Mouse (Mus musculus) midbrain, embryonic 11.5 days (tissue): Measurements from ENCODE around the gene Scin. TPM values are rescaled to one million over a fixed set of nuclear protein-coding genes. Genes with fewer than 3 reads are reported as not detected.
A peak's percentile ranks its signal among the peaks of the same experiment; 100 is the strongest.

Experiments used
- ATAC-seq: fragments of 200-750 bp; cut with Nextera tagmentation; 2 replicates; pipeline ENCODE4 v1.8.0; 2017; ENCODE audit warnings: moderate TSS enrichment, moderate library complexity; ENCODE audit not compliant: low FRiP score
- DNase-seq: peaks from one replicate; pipeline ENCODE4 v3.0.0; 2015; ENCODE audit warnings: low spot score; ENCODE audit errors: missing footprints
- H3K27ac ChIP-seq: fragments of 300-500 bp; sonication (generic); 2 replicates; pipeline ENCODE4 v1.5.1; 2014; ENCODE audit warnings: low read depth, low read length
- H3K27me3 ChIP-seq: fragments of 300-500 bp; sonication (generic); 2 replicates; pipeline ENCODE4 v1.6.1; 2014; ENCODE audit warnings: mild to moderate bottlenecking, low read length, moderate library complexity, mixed read lengths; ENCODE audit not compliant: control insufficient read depth, insufficient read depth
- H3K36me3 ChIP-seq: fragments of 300-500 bp; sonication (generic); 2 replicates; pipeline ENCODE4 v1.6.1; 2014; ENCODE audit warnings: mild to moderate bottlenecking, low read length, moderate library complexity, mixed read lengths; ENCODE audit not compliant: control insufficient read depth, insufficient read depth
- H3K4me1 ChIP-seq: fragments of 300-500 bp; sonication (generic); 2 replicates; pipeline ENCODE4 v1.6.1; 2014; ENCODE audit warnings: low read length; ENCODE audit not compliant: control insufficient read depth, insufficient read depth
- H3K4me2 ChIP-seq: fragments of 300-500 bp; sonication (generic); 2 replicates; pipeline ENCODE4 v1.6.1; 2014; ENCODE audit warnings: mild to moderate bottlenecking, moderate library complexity
- H3K4me3 ChIP-seq: fragments of 300-500 bp; sonication (generic); 2 replicates; pipeline ENCODE4 v1.5.1; 2014; ENCODE audit warnings: low read depth, low read length
- H3K9ac ChIP-seq: fragments of 300-500 bp; sonication (generic); 2 replicates; pipeline ENCODE4 v1.6.1; 2014; ENCODE audit warnings: low read length
- H3K9me3 ChIP-seq: fragments of 300-500 bp; sonication (generic); 2 replicates; pipeline ENCODE4 v1.6.1; 2016; ENCODE audit warnings: low read length; ENCODE audit not compliant: control insufficient read depth
- WGBS: fragments of 180-500 bp; shearing (Covaris S2); extraction: QIAGEN DNeasy Blood & Tissue Kit; methylation state at CpG from one replicate; pipeline ENCODE4 v1.1.7; 2014; 5-methylcytosine and 5-hydroxymethylcytosine counted together
- polyA plus RNA-seq: library from polyadenylated mRNA; unstranded; fragments of >200 nt; fragmentation: Nextera tagmentation; extraction: Ambion mirVana; gene quantifications from 2 replicates; pipeline ENCODE4 v1.2.1, GENCODE M21; 2014

Gene Scin
- polyA plus RNA-seq, 1 experiment from 2014 or later = 0.15 TPM

- ATAC-seq (no peak), DNase-seq (no peak)
- H3K4me1 ChIP-seq = no peaks in the 10 kb centered on the region
- H3K4me2 ChIP-seq = no peak overlapping the region
- no peaks in the 10 kb centered on the region for H3K27me3 ChIP-seq
- H3K9me3 ChIP-seq = no peaks in the 10 kb centered on the region
- H3K36me3 ChIP-seq = no peaks in the 10 kb centered on the region
- H3K9ac ChIP-seq = no peak overlapping the region
- H3K4me3 ChIP-seq = no peak overlapping the region
- WGBS = 93% methylated on average over 4 of the region's 4 CpGs
- no peak overlapping the region for H3K27ac ChIP-seq
Measured at GRCm38 (mm10) chr12:40097449-40097848, 36.6 kb downstream of the Scin start.

GRCm38 (mm10) chr12:40097023-40097422 is 37.0 kb downstream of the Scin start:
- Histone ChIP-seq H3K4me2 (no peak overlapping the region), H3K9me3 (no peaks in the 10 kb centered on the region), H3K27ac (no peak overlapping the region), H3K36me3 (no peaks in the 10 kb centered on the region), H3K4me3 (no peak overlapping the region), H3K9ac (no peak overlapping the region), H3K4me1 (no peaks in the 10 kb centered on the region), H3K27me3 (no peaks in the 10 kb centered on the region)
- WGBS = 97% methylated on average over 5 of the region's 5 CpGs
- DNase-seq (no peak), ATAC-seq (no peak)

- no peaks in the 10 kb centered on the region for H3K36me3 ChIP-seq
- no peaks in the 10 kb centered on the region for H3K27me3 ChIP-seq
- H3K4me1 ChIP-seq = no peaks in the 10 kb centered on the region
- 92% methylated on average over 3 of the region's 3 CpGs for WGBS
- no peak for ATAC-seq
- H3K9ac ChIP-seq = no peak overlapping the region
- no peak overlapping the region for H3K27ac ChIP-seq
- DNase-seq = no peak
- no peak overlapping the region for H3K4me3 ChIP-seq
- no peaks in the 10 kb centered on the region for H3K9me3 ChIP-seq
- no peak overlapping the region for H3K4me2 ChIP-seq
Measured at GRCm38 (mm10) chr12:40096453-40096852, 37.6 kb downstream of the Scin start.

- Histone ChIP-seq H3K4me1 (peaks cover 5% of the 10 kb centered on the region), H3K9me3 (no peaks in the 10 kb centered on the region), H3K9ac (no peak overlapping the region), H3K27me3 (no peaks in the 10 kb centered on the region), H3K4me3 (no peak overlapping the region), H3K4me2 (no peak overlapping the region), H3K36me3 (no peaks in the 10 kb centered on the region), H3K27ac (no peak overlapping the region)
- WGBS = 81% methylated on average over 3 of the region's 3 CpGs
- DNase-seq (no peak), ATAC-seq (no peak)
Measured at GRCm38 (mm10) chr12:40090017-40090416, 44.0 kb downstream of the Scin start.

- H3K36me3 ChIP-seq = no peaks in the 10 kb centered on the region
- ATAC-seq (peak; percentile 76), DNase-seq (no peak)
- H3K9me3 ChIP-seq = no peaks in the 10 kb centered on the region
- WGBS = 58% methylated on average over 5 of the region's 5 CpGs
- H3K4me3 ChIP-seq = no peak overlapping the region
- H3K4me2 ChIP-seq = no peak overlapping the region
- peaks cover 5% of the 10 kb centered on the region for H3K4me1 ChIP-seq
- H3K27ac ChIP-seq = no peak overlapping the region
- no peak overlapping the region for H3K9ac ChIP-seq
- H3K27me3 ChIP-seq = no peaks in the 10 kb centered on the region
Measured at GRCm38 (mm10) chr12:40085731-40086322, 48.2 kb downstream of the Scin start.

- no peak overlapping the region for H3K4me3 ChIP-seq
- H3K9ac ChIP-seq = no peak overlapping the region
- DNase-seq (peak; percentile 88), ATAC-seq (peak; percentile 53; the same call in 1 of the 2 replicates)
- peaks cover 5% of the 10 kb centered on the region for H3K4me1 ChIP-seq
- H3K4me2 ChIP-seq = no peak overlapping the region
- no peaks in the 10 kb centered on the region for H3K36me3 ChIP-seq
- no peak overlapping the region for H3K27ac ChIP-seq
- no peaks in the 10 kb centered on the region for H3K9me3 ChIP-seq
- no peaks in the 10 kb centered on the region for H3K27me3 ChIP-seq
- WGBS = 61% methylated on average over 5 of the region's 6 CpGs
Measured at GRCm38 (mm10) chr12:40082453-40083238, 51.4 kb downstream of the Scin start.

- 77% methylated on average over 5 of the region's 5 CpGs for WGBS
- no peak for ATAC-seq
- Histone ChIP-seq H3K4me2 (no peak overlapping the region), H3K4me1 (peaks cover 5% of the 10 kb centered on the region), H3K9ac (no peak overlapping the region), H3K4me3 (no peak overlapping the region), H3K36me3 (no peaks in the 10 kb centered on the region), H3K9me3 (no peaks in the 10 kb centered on the region), H3K27me3 (no peaks in the 10 kb centered on the region), H3K27ac (no peak overlapping the region)
- no peak for DNase-seq
Measured at GRCm38 (mm10) chr12:40082048-40082447, 52.0 kb downstream of the Scin start.

GRCm38 (mm10) chr12:40073660-40074059 is 60.4 kb downstream of the Scin start:
- H3K9ac ChIP-seq = no peak overlapping the region
- H3K27ac ChIP-seq = no peak overlapping the region
- ATAC-seq (no peak), DNase-seq (no peak)
- H3K4me3 ChIP-seq = no peak overlapping the region
- H3K27me3 ChIP-seq = no peaks in the 10 kb centered on the region
- no peak overlapping the region for H3K4me2 ChIP-seq
- H3K36me3 ChIP-seq = no peaks in the 10 kb centered on the region
- 79% methylated on average over 5 of the region's 5 CpGs for WGBS
- no peaks in the 10 kb centered on the region for H3K9me3 ChIP-seq
- no peaks in the 10 kb centered on the region for H3K4me1 ChIP-seq

GRCm38 (mm10) chr12:40047024-40047423 is 87.0 kb downstream of the Scin start:
- 73% methylated on average over 1 of the region's 1 CpGs for WGBS
- peak; percentile 69 for DNase-seq
- no peak overlapping the region for H3K4me3 ChIP-seq

More at GRCm38 (mm10) chr12:40047024-40047423, 87.0 kb downstream of the Scin start:
- Histone ChIP-seq H3K4me1 (no peaks in the 10 kb centered on the region), H3K36me3 (no peaks in the 10 kb centered on the region), H3K27ac (no peak overlapping the region), H3K9ac (no peak overlapping the region), H3K27me3 (no peaks in the 10 kb centered on the region), H3K4me2 (no peak overlapping the region), H3K9me3 (no peaks in the 10 kb centered on the region)
- ATAC-seq = no peak
